Mouse (Mus musculus) yolk sac, embryonic 10.5 days (tissue): ENCODE results near the gene Kcne1.

Experiments
- DNase-seq: peaks from one replicate; pipeline ENCODE4 v3.0.0-alpha.2; 2017; ENCODE audit warnings: low spot score

Kcne1 gene

DNA sequence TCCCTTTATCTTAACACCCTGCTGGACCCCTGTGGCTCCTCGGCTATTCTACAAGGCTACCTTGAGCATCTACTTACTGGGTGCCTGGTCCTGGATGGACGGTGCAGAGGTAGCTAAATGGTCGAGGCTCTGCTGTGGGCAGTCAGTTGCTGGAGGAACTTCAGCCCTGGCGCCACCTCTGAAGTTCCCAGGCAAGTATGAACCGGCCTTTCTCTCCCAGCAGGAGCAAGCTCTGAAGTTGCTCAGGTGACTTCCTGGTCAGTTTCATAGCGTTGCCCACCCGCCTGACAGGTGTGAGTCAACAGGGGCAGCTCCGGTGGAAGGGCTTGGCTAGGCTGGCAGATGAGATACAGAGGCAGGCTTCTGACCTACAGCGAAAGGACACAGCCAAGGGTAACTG is at the start of gene Kcne1:
Gene Kcne1 (minus strand): TSS at position 240 of the 400 bp plus-strand sequence.
- no peak for DNase-seq

GRCm38 (mm10) chr16:92407883-92408282 is 48.6 kb upstream of the Kcne1 start:
- DNase-seq = peak; percentile 72

GRCm38 (mm10) chr16:92404141-92404540 is 44.9 kb upstream of the Kcne1 start:
- no peak for DNase-seq

DNA sequence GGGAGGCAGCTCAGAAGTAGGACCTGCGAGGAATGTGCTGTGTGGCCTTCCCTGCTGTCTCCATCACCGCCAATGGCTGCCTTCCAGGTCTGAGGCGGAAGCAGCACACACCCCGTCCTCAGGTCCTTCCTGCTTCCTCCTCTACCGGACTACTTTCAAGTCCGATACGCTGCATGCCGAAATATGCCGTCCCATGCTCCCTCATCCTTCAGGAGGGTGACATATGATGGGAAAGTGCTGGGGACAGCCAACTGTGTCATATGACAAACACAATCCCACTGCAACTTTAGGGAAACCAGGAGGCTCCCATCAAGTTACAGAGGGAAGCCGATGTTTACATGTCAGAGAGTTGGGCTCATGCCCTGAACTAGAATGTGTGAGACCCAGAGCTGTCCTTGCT is 43.8 kb upstream of the Kcne1 start:
- DNase-seq = no peak

DNA sequence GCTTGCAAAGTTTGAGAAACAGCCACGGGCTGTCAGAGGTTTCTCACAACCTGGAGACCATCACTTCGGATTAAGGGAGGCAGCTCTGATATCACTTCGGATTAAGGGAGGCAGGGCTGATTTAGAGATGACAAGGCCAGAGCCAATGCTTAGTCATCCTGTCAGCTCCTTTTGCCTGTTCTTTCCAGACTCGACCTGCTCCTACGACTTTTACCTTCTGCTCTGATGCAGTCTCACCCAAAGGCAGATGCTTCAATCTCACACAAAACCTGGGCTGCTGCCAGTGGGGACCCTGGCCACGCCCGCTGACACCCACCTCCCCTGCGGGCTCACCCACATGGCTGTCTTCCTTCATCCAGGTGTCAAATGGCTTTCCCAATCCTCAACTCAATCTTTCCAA is 42.9 kb upstream of the Kcne1 start:
- DNase-seq = no peak

GRCm38 (mm10) chr16:92401206-92401605 is 41.9 kb upstream of the Kcne1 start:
- DNase-seq = no peak

DNA sequence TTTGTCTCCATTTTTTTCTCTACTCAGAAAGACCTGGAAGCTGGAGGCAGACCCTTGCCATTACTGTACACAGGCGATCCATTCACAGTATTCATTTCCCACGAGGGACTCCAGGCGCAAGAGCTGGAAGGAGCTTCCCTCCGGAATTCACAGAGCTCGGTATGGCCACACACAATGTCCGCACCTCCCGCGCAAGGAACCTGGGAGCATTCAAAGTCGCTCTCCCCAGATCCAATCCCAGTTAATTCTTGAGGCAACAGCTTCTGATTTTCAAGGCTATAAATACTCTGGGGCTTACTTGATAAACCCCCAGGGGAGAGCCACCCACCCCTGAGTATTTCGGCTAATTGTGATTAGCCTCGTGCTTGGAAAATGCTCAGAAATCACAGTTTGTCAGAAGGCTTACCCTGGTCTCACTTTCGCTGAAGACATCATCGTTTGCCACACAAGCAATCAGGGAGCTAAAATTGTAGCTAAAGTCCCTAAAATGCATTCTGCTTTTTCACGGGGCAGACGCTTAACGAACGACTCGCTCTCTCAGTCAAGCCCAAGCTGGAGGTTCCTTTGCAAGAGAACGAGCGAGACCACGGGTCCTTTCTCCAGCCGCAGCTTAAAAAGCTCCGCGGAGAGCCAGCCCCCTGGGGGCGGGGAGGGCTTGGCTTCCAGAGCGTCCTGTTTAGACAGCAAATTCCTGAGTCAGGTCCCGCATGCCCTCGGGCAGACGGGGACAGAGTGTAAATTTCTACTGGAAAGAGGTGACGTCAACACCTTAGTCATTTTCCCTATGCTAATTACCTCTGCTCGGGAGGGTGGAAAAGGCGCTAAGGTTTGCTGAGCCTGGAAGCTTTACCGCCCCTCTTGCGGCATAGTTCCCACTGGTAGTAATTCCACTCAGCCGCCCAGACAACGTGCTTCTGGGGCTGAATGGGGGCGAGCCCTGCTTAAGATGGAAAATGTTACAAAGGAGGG is 40.5 kb upstream of the Kcne1 start:
- DNase-seq = peak; percentile 95

GRCm38 (mm10) chr16:92398574-92399118 is 39.4 kb upstream of the Kcne1 start:
- peak; percentile 50 for DNase-seq

GRCm38 (mm10) chr16:92397745-92398573 is 38.7 kb upstream of the Kcne1 start:
- peak; percentile 71 for DNase-seq

DNA sequence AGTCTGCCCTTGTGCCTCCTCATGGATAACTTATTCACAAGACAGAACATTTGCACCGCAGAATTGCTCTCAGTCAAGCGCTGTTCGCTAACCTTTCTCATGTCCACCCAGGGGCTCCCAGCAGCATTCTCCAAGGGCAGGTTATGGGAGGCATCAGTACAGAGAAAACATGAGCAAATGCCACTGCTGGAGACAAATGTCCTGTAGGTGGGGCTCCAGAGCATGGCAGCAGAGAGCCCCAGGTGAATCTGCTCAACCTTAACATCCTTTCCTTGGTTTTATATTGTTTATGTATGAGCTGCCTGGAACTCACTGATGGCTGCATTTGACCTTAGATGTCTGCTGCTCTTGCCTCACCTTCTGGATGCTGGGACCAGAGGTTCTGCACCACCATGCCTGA is 34.5 kb upstream of the Kcne1 start:
- DNase-seq = no peak

DNA sequence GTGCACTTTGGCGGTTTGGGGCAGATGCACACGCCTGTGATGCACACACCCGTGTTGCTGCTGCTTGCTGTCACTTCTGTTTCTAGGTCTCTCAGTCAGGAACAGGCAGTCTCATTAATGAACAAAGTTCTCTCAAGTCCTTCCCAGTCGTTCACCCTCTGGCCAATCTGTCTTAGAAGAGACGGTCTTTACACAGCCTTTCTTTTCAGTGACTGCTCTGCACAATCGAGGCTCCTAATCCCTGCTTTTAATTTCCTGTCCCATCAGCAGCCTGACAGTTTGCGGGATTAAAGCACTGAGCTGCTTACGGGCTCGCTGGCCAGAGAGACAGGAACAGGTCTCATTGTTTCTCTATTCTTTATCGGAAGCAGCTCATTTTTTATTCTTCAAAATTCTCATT is 28.4 kb upstream of the Kcne1 start:
- DNase-seq = no peak

DNA sequence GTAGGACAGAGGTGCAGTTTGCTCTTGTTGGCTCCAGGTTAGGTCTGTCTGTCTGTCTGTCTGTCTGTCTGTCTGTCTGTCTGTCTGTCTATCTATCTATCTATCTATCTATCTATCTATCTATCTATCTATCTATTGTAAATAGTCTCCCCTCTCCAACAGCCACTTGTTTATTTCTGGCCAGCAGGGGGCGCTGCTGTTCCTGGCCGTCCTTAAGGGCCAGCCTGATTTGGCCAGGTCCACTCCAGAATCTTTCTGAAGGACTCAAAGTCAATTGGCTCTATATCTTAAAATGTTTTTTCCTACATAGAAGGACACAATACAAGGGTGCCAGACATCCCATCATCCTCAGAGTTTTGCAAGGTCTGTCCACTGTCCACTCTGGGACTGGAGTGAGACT is 25.8 kb upstream of the Kcne1 start:
- no peak for DNase-seq

GRCm38 (mm10) chr16:92383412-92383811 is 24.1 kb upstream of the Kcne1 start:
- DNase-seq = no peak

DNA sequence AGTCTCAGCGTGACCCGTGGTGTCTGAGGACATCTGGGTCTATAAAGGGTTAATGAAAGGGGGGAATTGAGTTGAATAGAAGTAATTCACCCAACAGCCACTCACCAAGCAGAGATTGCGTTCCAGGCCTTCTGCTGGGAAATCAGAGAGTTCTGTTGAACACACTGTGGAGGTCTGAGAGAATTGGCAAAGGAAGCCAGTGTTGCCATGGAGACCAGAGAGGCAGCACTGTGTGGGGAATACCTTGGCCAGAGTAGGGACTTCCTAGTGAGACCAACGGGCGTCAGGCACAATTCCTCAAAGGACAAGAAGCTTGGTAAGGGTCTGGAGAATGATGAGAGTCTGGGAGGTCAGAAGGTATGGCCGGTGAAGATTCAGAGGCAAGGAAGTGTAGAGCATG is 23.2 kb upstream of the Kcne1 start:
- no peak for DNase-seq

GRCm38 (mm10) chr16:92381092-92381491 is 21.8 kb upstream of the Kcne1 start:
- DNase-seq = no peak

DNA sequence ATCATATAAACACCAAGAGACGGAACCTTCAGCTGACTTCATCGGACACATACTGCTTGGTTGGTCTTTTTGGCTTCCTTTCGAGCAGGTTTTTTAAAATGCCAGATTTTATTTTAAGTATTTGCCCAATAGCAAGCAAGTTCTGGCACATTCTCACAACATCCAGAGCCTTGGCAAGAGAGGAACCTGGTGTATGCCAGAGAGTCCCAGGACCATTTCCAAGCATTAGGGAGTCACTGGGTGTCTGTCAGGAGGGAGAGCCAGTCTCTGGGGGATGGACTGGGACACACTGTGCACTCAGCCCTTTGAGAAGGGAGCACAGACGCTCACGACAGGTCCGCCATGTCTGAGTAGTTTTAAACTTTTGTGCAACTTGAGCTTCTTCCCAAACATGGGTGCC is 17.7 kb upstream of the Kcne1 start:
- no peak for DNase-seq

DNA sequence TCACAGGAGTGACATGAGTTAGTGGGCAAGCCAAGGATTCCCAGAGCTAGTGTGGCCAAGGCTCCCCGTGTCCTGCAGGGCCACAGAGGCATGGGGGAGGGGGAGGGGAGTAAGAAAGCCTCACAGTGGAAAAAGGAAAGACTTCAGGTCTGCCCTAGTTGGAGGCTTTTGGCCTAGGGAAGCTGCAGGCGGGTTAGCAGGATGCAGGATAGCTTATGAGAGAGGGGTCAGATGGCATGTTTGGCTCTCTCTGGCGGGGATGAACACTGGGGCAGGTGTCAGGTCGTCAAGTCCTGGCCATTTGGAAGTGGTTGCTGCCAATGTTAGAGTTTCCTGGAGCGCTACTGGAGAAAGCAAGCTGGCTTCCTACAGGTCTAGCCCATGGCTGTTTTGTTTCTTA is 12.4 kb upstream of the Kcne1 start:
- no peak for DNase-seq

- peak; percentile 61 for DNase-seq
Observed at GRCm38 (mm10) chr16:92369260-92369659, 10.0 kb upstream of the Kcne1 start.

- no peak for DNase-seq
Observed at GRCm38 (mm10) chr16:92365477-92365876, 6.2 kb upstream of the Kcne1 start.

DNA sequence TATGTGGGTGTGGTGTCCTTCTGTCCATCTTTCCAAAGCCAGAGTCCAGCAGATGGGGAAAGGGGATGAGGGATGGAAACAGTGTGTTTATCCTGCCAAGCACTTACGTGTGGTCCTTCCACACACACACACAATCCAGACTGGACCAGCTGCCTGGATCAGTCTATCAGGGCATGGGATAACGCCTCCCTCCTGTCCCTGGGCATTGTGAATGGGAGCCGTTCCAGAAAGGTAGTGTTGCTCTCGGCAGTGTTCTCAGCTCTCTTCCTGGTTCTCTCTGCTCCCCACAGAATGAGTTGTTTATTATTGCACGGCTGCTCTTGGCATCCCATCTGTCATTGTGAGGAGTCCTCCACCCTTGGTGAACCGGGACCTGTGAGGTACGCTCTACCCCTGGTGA is 1.4 kb upstream of the Kcne1 start:
- DNase-seq = no peak

DNA sequence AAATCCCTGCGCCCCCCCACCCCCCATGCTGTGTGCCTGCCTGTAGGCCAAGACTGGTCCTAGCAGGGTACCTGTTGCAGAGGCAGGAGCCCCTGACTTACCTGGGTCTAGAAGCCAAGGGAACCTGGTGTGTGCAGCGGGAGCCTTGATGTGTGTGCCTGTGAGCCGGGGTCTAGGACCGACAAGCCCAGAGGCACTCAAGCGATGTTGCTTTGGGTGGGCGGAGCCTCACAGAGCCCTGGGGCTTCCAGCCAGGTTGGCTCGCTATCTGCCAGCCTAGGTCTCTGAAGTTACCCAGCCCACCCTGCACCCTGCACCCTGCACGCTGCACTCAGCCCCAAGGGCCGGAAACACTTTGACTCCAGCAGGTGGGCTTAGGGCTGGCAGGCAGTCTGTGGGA is 534 bp downstream of the Kcne1 start:
- DNase-seq = no peak

DNA sequence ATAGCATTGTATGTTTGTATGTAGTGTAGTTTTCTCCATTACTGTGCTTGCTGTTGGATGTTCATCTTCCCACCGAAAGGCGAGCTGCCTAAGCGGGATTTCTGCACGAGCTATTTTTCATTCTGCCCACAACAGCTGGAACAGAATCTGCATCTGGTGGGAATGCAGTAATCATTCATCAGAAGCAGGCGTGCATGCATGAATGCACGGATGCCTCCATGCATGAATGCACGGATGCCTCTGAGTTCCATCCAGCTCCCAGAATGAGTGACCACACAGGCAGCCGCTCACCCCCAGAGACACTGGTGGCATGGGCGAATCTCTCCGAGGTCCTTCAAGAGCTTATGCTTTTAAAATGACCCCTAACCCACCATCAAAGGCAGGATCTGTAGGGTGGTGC is 1.7 kb downstream of the Kcne1 start:
- DNase-seq = no peak

DNA sequence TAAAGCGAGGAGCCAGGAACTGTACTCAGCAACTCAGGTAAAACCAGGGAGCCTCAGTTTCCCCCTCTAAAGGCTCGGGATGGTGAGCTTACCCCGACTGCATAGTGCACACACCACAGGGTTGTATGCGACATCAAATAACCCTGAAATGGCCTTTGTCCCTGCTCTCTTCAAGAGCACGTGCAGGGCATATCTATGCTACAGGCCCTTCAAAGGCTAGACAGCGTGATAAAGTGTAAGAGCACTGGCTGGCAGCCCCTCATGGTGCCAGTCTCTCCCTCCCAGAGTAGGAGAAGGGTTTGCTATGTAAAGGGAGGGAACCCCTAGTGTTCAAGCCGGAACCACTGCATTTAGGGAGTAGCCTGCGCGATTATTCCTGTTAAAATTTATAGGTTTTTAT is 2.2 kb downstream of the Kcne1 start:
- no peak for DNase-seq
